ENCODE assay signal across 11 mouse cellular contexts in genomic region chr9:41614002-41614401, GRCm38 (mm10).
DNase-seq lines count a peak whose midpoint lies in the region; ATAC-seq and TF ChIP-seq lines count a peak whose summit lies in the region.
"Had no signal": no experiment of that assay in that cellular context is flagged by ENCODE, and none has a peak within 500 bp of the region (broad histone marks: within the 10 kb centered on the region; RNA-seq: fewer than 3 reads in every experiment).

No protein-coding gene starts in this region.

- H3K9me3 ChIP-seq in neural tube, embryonic 13.5 days = no peaks in the 10 kb centered on the region
- no peaks in the 10 kb centered on the region for H3K9me3 ChIP-seq in hindbrain, embryonic 11.5 days (ENCODE audit: control insufficient read depth, low read length)
- H3K9me3 ChIP-seq in midbrain, embryonic 10.5 days (replicated peaks) = no peaks in the 10 kb centered on the region
- H3K9me3 ChIP-seq in kidney, embryonic 16.5 days (ENCODE audit: low read length) = no peaks in the 10 kb centered on the region
- H3K9me3 ChIP-seq: liver, embryonic 12.5 days had no signal

- H3K4me1 ChIP-seq in neural tube, embryonic 13.5 days (replicated peaks) = peaks cover 55% of the 10 kb centered on the region
- peaks cover 16% of the 10 kb centered on the region; the same call in 1 of the 2 replicates for H3K4me1 ChIP-seq in hindbrain, embryonic 11.5 days (replicated peaks; ENCODE audit: control insufficient read depth, insufficient read depth, low read length)
- peaks cover 59% of the 10 kb centered on the region for H3K4me1 ChIP-seq in midbrain, embryonic 10.5 days
- H3K4me1 ChIP-seq in cerebellum, adult 2 months (ENCODE audit: control insufficient read depth, insufficient read depth, low read length) = no peaks in the 10 kb centered on the region
- peaks cover 20% of the 10 kb centered on the region for H3K4me1 ChIP-seq in kidney, embryonic 16.5 days (ENCODE audit: insufficient read depth, low read length)
- H3K4me1 ChIP-seq: liver, embryonic 12.5 days had no signal

- 40% methylated on average over 7 of the region's 7 CpGs for WGBS in neural tube, embryonic 13.5 days
- WGBS in hindbrain, embryonic 11.5 days = 27% methylated on average over 7 of the region's 7 CpGs
- 64% methylated on average over 7 of the region's 7 CpGs for WGBS in midbrain, embryonic 10.5 days
- 79% methylated on average over 7 of the region's 7 CpGs for WGBS in cerebellum, adult 2 months
- 32% methylated on average over 7 of the region's 7 CpGs for WGBS in kidney, embryonic 16.5 days

- no peak overlapping the region for H3K4me3 ChIP-seq in neural tube, embryonic 13.5 days
- no peak overlapping the region for H3K4me3 ChIP-seq in hindbrain, embryonic 11.5 days (ENCODE audit: low read depth, low read length)
- H3K4me3 ChIP-seq in midbrain, embryonic 10.5 days = no peak overlapping the region
- H3K4me3 ChIP-seq in cerebellum, adult 2 months (replicated peaks; ENCODE audit: insufficient read depth, low read depth, low read length) = no peak overlapping the region
- H3K4me3 ChIP-seq in kidney, embryonic 16.5 days (ENCODE audit: low read length) = no peak overlapping the region
- H3K4me3 ChIP-seq: liver, embryonic 12.5 days had no signal

- no peak for DNase-seq in neural tube, embryonic 10.5 days (ENCODE audit: extremely low spot score, low spot score)
- DNase-seq in hindbrain, embryonic 11.5 days (ENCODE audit: low spot score) = no peak
- no peak for DNase-seq in midbrain, embryonic 10.5 days (ENCODE audit: low spot score)
- DNase-seq in adrenal gland, postnatal 25 days = no peak
- DNase-seq in cerebellum, adult 2 months = no peak
- no peak for DNase-seq in adrenal gland, postnatal 10 days
- DNase-seq: layer of hippocampus, adult 9-11 months; right cerebral cortex, adult 18-20 months had no signal

- H3K4me2 ChIP-seq in neural tube, embryonic 13.5 days = no peak overlapping the region
- H3K4me2 ChIP-seq in hindbrain, embryonic 11.5 days (replicated peaks; ENCODE audit: low read depth, low read length) = no peak overlapping the region
- no peak overlapping the region for H3K4me2 ChIP-seq in kidney, embryonic 16.5 days (replicated peaks; ENCODE audit: low read depth, low read length)
- H3K4me2 ChIP-seq: liver, embryonic 12.5 days had no signal

- no peak for ATAC-seq in neural tube, embryonic 13.5 days (ENCODE audit: low read depth)
- no peak for ATAC-seq in hindbrain, embryonic 11.5 days (ENCODE audit: low FRiP score)
- no peak for ATAC-seq in kidney, embryonic 16.5 days (ENCODE audit: low FRiP score, low TSS enrichment)
- ATAC-seq: liver, embryonic 12.5 days had no signal

- no peak for TF ChIP-seq CTCF in cerebellum, adult 2 months (IDR thresholded peaks at IDR 0.05; ENCODE audit: borderline replicate concordance, insufficient read depth, low read depth, low read length)

- H3K27ac ChIP-seq in neural tube, embryonic 13.5 days (replicated peaks) = peak overlapping the region; percentile 95
- H3K27ac ChIP-seq in hindbrain, embryonic 11.5 days (ENCODE audit: low read depth, low read length) = peak overlapping the region; percentile 85; the same call in 1 of the 2 replicates
- peak overlapping the region; percentile 89 for H3K27ac ChIP-seq in midbrain, embryonic 10.5 days (replicated peaks)
- H3K27ac ChIP-seq in cerebellum, adult 2 months (ENCODE audit: insufficient read depth, low read length) = no peak overlapping the region
- no peak overlapping the region for H3K27ac ChIP-seq in kidney, embryonic 16.5 days (ENCODE audit: low read length)
- H3K27ac ChIP-seq: liver, embryonic 12.5 days had no signal

- no peak for TF ChIP-seq POLR2A in cerebellum, adult 2 months (IDR thresholded peaks at IDR 0.05; ENCODE audit: borderline replicate concordance, insufficient read depth, low read length)

- peak overlapping the region; percentile 22; the same call in 1 of the 2 replicates for H3K9ac ChIP-seq in neural tube, embryonic 13.5 days
- no peak overlapping the region for H3K9ac ChIP-seq in hindbrain, embryonic 11.5 days (ENCODE audit: low read depth, low read length)
- no peak overlapping the region for H3K9ac ChIP-seq in kidney, embryonic 16.5 days (replicated peaks; ENCODE audit: low read length)
- H3K9ac ChIP-seq: liver, embryonic 12.5 days had no signal

- H3K27me3 ChIP-seq in neural tube, embryonic 13.5 days = no peaks in the 10 kb centered on the region
- no peaks in the 10 kb centered on the region for H3K27me3 ChIP-seq in hindbrain, embryonic 11.5 days (ENCODE audit: control insufficient read depth, insufficient read depth, low read length)
- no peaks in the 10 kb centered on the region for H3K27me3 ChIP-seq in midbrain, embryonic 10.5 days (ENCODE audit: low read depth, poor library complexity, severe bottlenecking)
- no peaks in the 10 kb centered on the region; the same call in 1 of the 2 replicates for H3K27me3 ChIP-seq in cerebellum, adult 2 months (ENCODE audit: control insufficient read depth, insufficient read depth, low read length)
- H3K27me3 ChIP-seq in kidney, embryonic 16.5 days (ENCODE audit: insufficient read depth, low read length) = no peaks in the 10 kb centered on the region
- H3K27me3 ChIP-seq: liver, embryonic 12.5 days had no signal

- no peaks in the 10 kb centered on the region for H3K36me3 ChIP-seq in neural tube, embryonic 13.5 days
- no peaks in the 10 kb centered on the region for H3K36me3 ChIP-seq in hindbrain, embryonic 11.5 days (ENCODE audit: control insufficient read depth, insufficient read depth, low read length)
- H3K36me3 ChIP-seq in midbrain, embryonic 10.5 days = no peaks in the 10 kb centered on the region
- no peaks in the 10 kb centered on the region for H3K36me3 ChIP-seq in kidney, embryonic 16.5 days (ENCODE audit: insufficient read depth, low read length)
- H3K36me3 ChIP-seq: liver, embryonic 12.5 days had no signal

Comparison
In these comparisons a context has a peak if more than half of its experiments do, and no peak if none do; other contexts are left out.
1. H3K27ac ChIP-seq: peak in neural tube, embryonic 13.5 days (single experiment), hindbrain, embryonic 11.5 days (single experiment) and midbrain, embryonic 10.5 days (single experiment); none in cerebellum, adult 2 months (single experiment) and kidney, embryonic 16.5 days (single experiment).